Mouse (Mus musculus) hindbrain, embryonic 15.5 days (tissue): ENCODE results near the gene Tspan12. TPM values are rescaled to one million over a fixed set of nuclear protein-coding genes. Genes with fewer than 3 reads are reported as not detected.

Experiments used
- ATAC-seq: fragments of 200-750 bp; cut with Nextera tagmentation; 2 replicates; pipeline ENCODE4 v1.8.0; 2017; ENCODE audit warnings: low read depth, moderate number of reproducible peaks, moderate TSS enrichment; ENCODE audit not compliant: low FRiP score
- H3K27ac ChIP-seq: fragments of 300-500 bp; sonication (generic); replicated peaks from 2 replicates; pipeline ENCODE4 v1.5.1; 2015; ENCODE audit warnings: mild to moderate bottlenecking, inconsistent platforms
- H3K27me3 ChIP-seq: fragments of 300-500 bp; sonication (generic); 2 replicates; pipeline ENCODE4 v1.6.1; 2015; ENCODE audit warnings: control low read depth, inconsistent platforms
- H3K36me3 ChIP-seq: fragments of 300-500 bp; sonication (generic); 2 replicates; pipeline ENCODE4 v1.6.1; 2015; ENCODE audit warnings: control low read depth, inconsistent platforms
- H3K4me1 ChIP-seq: fragments of 300-500 bp; sonication (generic); replicated peaks from 2 replicates; pipeline ENCODE4 v1.6.1; 2015; ENCODE audit warnings: control low read depth, inconsistent platforms
- H3K4me2 ChIP-seq: fragments of 300-500 bp; sonication (generic); 2 replicates; pipeline ENCODE4 v1.6.1; 2015; ENCODE audit warnings: moderate library complexity, mild to moderate bottlenecking, inconsistent platforms
- H3K4me3 ChIP-seq: fragments of 300-500 bp; sonication (generic); 2 replicates; pipeline ENCODE4 v1.5.1; 2015; ENCODE audit warnings: mild to moderate bottlenecking, inconsistent platforms
- H3K9ac ChIP-seq: fragments of 300-500 bp; sonication (generic); 2 replicates; pipeline ENCODE4 v1.6.1; 2015; ENCODE audit warnings: inconsistent platforms
- H3K9me3 ChIP-seq: fragments of 300-500 bp; sonication (generic); 2 replicates; pipeline ENCODE4 v1.6.1; 2016; ENCODE audit warnings: control low read depth, inconsistent platforms
- WGBS: fragments of 180-500 bp; shearing (Covaris S2); methylation state at CpG from one replicate; pipeline ENCODE4 v1.1.7; 2015; 5-methylcytosine and 5-hydroxymethylcytosine counted together
- polyA plus RNA-seq: library from polyadenylated mRNA; unstranded; fragments of >200 nt; fragmentation: Nextera tagmentation; extraction: Ambion mirVana; gene quantifications from 2 replicates; pipeline ENCODE4 v1.2.1, GENCODE M21; 2015

Tspan12 gene
- polyA plus RNA-seq, 1 experiment from 2014 or later, result 66.8 TPM

DNA sequence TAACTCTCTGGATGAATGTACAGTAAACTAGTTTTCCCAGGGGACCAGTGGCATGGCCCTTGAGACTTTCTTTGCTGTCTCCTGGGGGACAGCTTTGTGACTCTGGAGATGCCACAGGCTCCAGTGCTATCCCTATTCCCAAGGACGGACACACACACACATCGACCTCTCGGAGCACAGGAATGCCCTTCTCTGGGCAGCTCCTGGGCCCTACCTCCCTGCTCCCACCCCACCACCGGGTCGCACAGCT is 1.0 kb downstream of the Tspan12 start:
- ATAC-seq, result no peak
- peak overlapping the region; percentile 97 for H3K4me3 ChIP-seq
- WGBS, result 0% methylated on average over 5 of the region's 5 CpGs

DNA sequence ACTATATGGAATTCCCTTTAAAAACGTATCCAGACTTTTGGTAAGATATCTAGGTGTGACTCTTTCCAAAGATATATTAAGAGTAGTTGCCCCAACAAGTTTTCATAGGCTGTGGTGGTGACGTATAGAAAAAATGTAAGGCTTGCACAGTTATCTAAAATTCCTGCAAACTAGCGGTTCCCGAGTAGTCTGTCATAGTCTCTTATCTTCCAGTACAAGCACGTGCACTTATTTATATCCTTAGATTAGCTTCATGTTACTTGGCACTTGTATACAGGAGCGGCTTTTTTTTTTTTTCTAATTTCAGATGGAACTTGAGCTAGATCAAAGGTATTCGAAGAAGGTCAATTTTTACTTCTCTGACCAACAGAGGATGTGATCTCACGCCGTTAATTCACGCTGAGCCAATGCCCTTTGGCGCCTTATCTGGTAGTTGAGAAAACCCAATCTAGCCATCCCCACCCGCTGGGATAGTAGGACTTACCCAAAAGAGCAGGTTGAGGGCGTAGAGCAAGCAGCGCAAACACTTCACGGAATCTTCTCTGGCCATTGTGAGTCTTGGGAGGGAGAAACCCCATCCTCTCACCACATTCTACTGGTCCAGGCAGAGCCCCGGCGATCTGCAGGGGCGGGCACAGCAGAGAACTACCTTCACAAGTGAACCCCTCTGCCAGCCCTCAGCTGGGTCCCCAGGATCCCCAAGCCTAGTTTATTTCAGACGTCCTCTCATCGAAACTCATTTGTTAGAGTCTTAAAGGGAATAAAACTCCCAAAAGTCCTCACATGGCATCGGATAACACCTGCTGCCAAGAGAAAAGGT is 1.6 kb downstream of the Tspan12 start:
- H3K4me2 ChIP-seq, result peak overlapping the region; percentile 92
- no peaks in the 10 kb centered on the region for H3K27me3 ChIP-seq
- 27% methylated on average over 21 of the region's 21 CpGs for WGBS
- H3K9me3 ChIP-seq, result no peaks in the 10 kb centered on the region
- H3K9ac ChIP-seq, result peak overlapping the region; percentile 93
- peak overlapping the region; percentile 97 for H3K4me3 ChIP-seq
- peak; percentile 42; the same call in 1 of the 2 replicates for ATAC-seq
- H3K4me1 ChIP-seq, result peaks cover 19% of the 10 kb centered on the region
- H3K27ac ChIP-seq, result 0 out of 2 replicates have a peak overlapping the region, but pooled peaks have one; percentile 89
- peaks cover 7% of the 10 kb centered on the region; the same call in 1 of the 2 replicates for H3K36me3 ChIP-seq

More for the DNA sequence above, 1.0 kb downstream of the Tspan12 start:
- Histone ChIP-seq H3K27me3 (no peaks in the 10 kb centered on the region), H3K36me3 (peaks cover 1% of the 10 kb centered on the region; the same call in 1 of the 2 replicates), H3K9ac (peak overlapping the region; percentile 93), H3K27ac (peak overlapping the region; percentile 89), H3K9me3 (no peaks in the 10 kb centered on the region), H3K4me1 (peaks cover 19% of the 10 kb centered on the region), H3K4me2 (peak overlapping the region; percentile 92)

DNA sequence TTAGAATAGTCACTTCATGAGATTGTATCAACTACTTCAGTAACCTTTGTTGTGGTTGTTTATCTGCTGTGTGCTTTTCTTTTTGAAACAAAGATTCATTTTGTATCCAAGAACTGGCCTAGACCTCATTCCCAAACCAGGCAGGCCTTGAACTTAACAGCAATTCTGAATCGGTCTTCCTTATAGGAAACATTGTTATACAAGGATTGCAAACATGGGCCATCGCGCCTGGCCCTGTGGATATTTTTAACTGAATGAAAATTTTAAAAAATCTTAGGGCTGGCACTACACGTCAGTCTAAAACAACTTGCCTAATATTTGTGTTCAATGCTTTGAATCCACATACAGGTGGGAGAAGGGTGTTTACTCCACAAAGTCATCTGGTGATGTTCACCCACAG is 3.5 kb downstream of the Tspan12 start:
- 96% methylated on average over 4 of the region's 4 CpGs for WGBS
- no peak for ATAC-seq
- peaks cover 19% of the 10 kb centered on the region for H3K4me1 ChIP-seq

DNA sequence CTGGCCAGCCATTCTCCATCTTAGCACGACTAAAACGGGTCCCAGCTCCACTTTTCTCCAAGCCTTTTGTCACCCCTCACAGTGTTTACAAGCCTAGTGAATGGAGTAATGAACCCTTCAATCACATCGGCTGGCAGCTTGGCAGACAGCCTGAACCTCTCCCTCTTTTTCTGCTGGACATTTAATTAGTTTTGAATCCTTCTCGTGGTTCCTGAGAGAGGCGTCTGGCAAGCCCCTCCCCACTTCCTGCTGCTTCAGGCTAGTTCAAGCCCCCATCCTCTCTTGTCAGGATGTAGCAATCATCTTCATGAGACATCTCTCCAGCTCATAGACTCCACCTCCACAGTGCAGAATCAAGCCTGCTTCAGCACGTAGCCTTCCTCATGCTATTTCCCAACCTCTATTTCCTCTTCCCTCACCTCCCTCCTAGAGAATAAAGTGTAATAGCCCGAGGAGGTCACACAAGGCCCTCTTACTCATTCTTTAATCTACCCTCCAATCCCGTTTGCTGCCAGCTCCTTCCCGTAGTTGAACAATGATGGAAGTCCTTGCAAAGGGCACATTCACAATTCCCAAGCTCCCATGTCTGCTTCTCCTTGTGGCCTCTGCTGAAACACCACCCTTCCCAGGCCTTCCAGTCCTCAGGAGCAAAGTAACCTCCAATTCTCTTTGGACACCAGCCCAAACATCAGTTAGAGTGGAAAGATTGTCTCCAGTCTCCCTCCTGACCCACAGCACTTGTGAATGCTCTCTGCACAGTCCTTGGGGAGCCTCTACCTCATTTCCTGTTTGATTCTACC is 12.1 kb downstream of the Tspan12 start:
- H3K4me2 ChIP-seq, result no peak overlapping the region
- no peaks in the 10 kb centered on the region for H3K9me3 ChIP-seq
- peaks cover 13% of the 10 kb centered on the region for H3K4me1 ChIP-seq
- H3K9ac ChIP-seq, result no peak overlapping the region
- no peak overlapping the region for H3K27ac ChIP-seq
- WGBS, result 20% methylated on average over 9 of the region's 9 CpGs
- H3K36me3 ChIP-seq, result peaks cover 6% of the 10 kb centered on the region
- ATAC-seq, result peak; percentile 82
- H3K4me3 ChIP-seq, result no peak overlapping the region
- H3K27me3 ChIP-seq, result no peaks in the 10 kb centered on the region

More for the DNA sequence above, 3.5 kb downstream of the Tspan12 start:
- Histone ChIP-seq H3K27me3 (no peaks in the 10 kb centered on the region), H3K9ac (no peak overlapping the region), H3K4me2 (no peak overlapping the region), H3K4me3 (no peak overlapping the region), H3K36me3 (peaks cover 11% of the 10 kb centered on the region; the same call in 1 of the 2 replicates), H3K9me3 (no peaks in the 10 kb centered on the region), H3K27ac (no peak overlapping the region)

DNA sequence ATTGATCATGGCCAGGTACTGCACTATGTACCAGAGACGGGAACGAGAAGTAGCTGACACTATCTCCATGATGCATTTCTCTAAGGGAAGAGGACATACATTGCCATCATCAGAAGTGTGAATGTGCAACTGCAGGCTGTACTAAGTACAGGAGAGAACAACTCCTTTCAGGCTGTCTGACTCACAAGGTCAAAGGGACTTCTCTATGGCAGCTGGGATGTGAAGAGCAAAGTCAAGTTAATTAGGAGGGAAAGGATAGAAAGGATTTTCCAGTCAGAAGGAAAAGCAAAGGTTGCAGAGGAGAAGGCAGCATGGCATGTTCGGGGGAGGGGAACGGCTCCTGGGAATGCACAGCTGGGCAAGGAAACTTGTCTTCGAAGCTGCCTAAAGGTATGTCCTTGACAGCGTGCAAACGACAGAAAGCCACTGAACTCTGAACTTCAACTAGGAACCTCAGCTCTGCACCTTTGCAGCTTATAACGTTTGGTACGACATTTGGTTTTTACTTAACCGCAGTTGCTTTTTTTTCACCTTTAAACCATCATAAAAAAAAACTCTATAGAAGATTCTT is 13.0 kb downstream of the Tspan12 start:
- H3K9ac ChIP-seq, result no peak overlapping the region
- no peaks in the 10 kb centered on the region for H3K9me3 ChIP-seq
- ATAC-seq, result no peak
- peaks cover 13% of the 10 kb centered on the region for H3K4me1 ChIP-seq
- no peak overlapping the region for H3K4me2 ChIP-seq
- no peak overlapping the region for H3K4me3 ChIP-seq
- WGBS, result 67% methylated on average over 10 of the region's 10 CpGs
- H3K27me3 ChIP-seq, result no peaks in the 10 kb centered on the region
- no peak overlapping the region for H3K27ac ChIP-seq
- peaks cover 9% of the 10 kb centered on the region for H3K36me3 ChIP-seq

DNA sequence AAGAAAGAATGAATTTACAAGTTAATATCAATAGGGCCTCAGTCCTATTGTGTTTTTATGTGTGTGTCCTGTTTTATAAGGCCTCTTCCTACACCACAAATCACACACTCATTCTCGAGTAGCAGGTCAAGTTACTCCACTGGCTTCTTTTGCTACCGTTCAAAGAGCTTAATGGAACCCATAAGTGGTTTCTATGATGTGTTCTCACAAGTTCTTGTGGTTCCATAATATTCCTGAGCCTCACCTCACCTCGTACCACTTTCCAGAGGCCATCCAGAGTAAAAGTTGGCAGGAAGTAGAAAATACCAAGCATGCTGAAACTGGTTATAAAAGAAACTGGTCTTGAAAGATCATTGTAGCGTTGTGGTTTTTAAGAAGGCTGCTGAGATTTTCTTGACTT is 18.8 kb downstream of the Tspan12 start:
- no peak for ATAC-seq
- peaks cover 15% of the 10 kb centered on the region for H3K36me3 ChIP-seq
- no peaks in the 10 kb centered on the region for H3K9me3 ChIP-seq
- 95% methylated on average over 4 of the region's 4 CpGs for WGBS
- no peak overlapping the region for H3K9ac ChIP-seq
- no peak overlapping the region for H3K4me3 ChIP-seq
- no peak overlapping the region for H3K27ac ChIP-seq
- H3K4me1 ChIP-seq, result no peaks in the 10 kb centered on the region
- no peak overlapping the region for H3K4me2 ChIP-seq
- no peaks in the 10 kb centered on the region for H3K27me3 ChIP-seq

DNA sequence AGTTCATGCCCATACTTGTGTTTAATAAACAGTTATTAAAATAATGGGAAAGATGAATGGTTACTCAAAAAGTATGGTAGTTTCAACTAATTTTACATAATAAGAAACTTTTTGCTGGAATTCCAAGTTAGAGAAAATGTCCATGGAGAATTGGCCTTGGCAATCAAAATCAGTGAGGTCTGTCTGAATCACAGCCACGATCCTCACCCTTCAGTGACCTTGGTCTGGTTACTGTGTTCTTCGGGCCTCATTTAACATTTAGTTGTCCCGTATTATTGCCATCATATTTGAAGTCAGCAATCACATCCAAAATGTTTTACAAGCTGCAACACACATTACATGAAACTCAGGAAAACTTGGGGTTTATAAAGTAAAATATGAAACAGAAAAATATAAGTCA is 20.4 kb downstream of the Tspan12 start:
- ATAC-seq, result no peak

DNA sequence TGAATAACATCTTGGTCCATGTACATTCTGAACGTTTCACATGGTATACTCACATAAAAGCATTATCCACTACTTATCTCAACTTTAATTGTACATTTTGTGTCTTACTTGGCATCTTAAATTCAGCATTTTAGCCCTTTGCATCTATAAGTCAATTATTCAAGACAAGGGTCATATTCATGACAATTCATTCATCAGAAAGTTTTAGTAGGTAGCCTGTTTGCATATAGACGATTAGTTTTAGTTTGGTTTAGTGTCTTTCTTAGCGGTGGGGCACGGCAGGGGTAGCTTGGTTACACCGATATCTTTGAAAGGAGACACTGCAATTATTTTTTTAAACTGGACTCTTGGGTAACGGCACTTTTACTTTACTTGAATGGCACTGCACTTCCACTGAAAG is 21.4 kb downstream of the Tspan12 start:
- 78% methylated on average over 6 of the region's 6 CpGs for WGBS
- H3K27me3 ChIP-seq, result no peaks in the 10 kb centered on the region

More for the DNA sequence above, 20.4 kb downstream of the Tspan12 start:
- 81% methylated on average over 3 of the region's 3 CpGs for WGBS
- Histone ChIP-seq H3K27ac (no peak overlapping the region), H3K9me3 (no peaks in the 10 kb centered on the region), H3K27me3 (no peaks in the 10 kb centered on the region), H3K4me3 (no peak overlapping the region), H3K4me2 (no peak overlapping the region), H3K36me3 (peaks cover 15% of the 10 kb centered on the region), H3K4me1 (no peaks in the 10 kb centered on the region), H3K9ac (no peak overlapping the region)

DNA sequence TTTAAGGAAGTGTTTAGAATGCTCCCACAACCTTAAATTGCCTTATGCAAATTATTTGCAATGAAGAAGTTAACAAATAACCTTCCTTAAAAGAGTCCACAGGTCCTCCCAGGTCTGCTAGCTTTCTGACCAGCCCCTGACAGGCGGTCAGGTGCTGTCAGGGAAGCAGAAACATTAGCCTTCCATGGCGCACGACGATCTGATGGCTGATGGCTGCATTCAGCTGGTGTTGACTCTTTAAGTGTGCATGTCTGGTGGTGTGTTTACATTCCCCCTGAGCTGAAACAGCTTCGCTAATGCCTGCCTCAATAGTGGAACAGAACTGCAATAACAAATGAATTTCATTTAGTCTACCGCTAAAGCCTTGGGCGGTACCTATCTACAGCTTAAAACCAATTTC is 22.4 kb downstream of the Tspan12 start:
- H3K4me2 ChIP-seq, result no peak overlapping the region

More for the DNA sequence above, 21.4 kb downstream of the Tspan12 start:
- no peak for ATAC-seq
- Histone ChIP-seq H3K9ac (no peak overlapping the region), H3K4me2 (no peak overlapping the region), H3K36me3 (peaks cover 15% of the 10 kb centered on the region), H3K9me3 (no peaks in the 10 kb centered on the region), H3K4me3 (no peak overlapping the region), H3K4me1 (no peaks in the 10 kb centered on the region), H3K27ac (no peak overlapping the region)

DNA sequence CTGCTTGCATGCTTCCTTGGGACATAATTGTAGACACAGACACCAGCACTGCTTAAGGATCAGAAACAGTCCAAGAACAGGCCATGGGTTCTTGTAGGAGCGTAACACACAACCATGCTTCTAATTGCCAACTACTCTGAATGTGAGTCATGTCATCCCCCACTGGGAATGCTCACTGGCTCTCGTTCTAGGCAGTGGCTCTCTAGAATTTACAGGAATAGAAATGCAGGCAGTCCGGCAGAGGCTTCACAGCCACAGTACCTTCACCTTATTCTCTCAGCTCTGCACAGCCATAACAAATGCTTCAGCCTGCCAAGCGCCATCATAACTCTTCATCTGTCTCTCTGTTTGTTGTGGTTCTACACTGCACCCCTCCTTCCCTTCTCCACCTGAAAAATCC is 23.9 kb downstream of the Tspan12 start:
- WGBS, result 73% methylated on average over 4 of the region's 4 CpGs
- no peaks in the 10 kb centered on the region for H3K4me1 ChIP-seq
- ATAC-seq, result no peak
- no peaks in the 10 kb centered on the region for H3K9me3 ChIP-seq
- H3K27me3 ChIP-seq, result no peaks in the 10 kb centered on the region
- H3K4me2 ChIP-seq, result no peak overlapping the region
- H3K4me3 ChIP-seq, result no peak overlapping the region
- H3K9ac ChIP-seq, result no peak overlapping the region
- H3K27ac ChIP-seq, result no peak overlapping the region
- H3K36me3 ChIP-seq, result peaks cover 3% of the 10 kb centered on the region

More for the DNA sequence above, 22.4 kb downstream of the Tspan12 start:
- Histone ChIP-seq H3K9ac (no peak overlapping the region), H3K9me3 (no peaks in the 10 kb centered on the region), H3K27ac (no peak overlapping the region), H3K36me3 (peaks cover 6% of the 10 kb centered on the region), H3K4me3 (no peak overlapping the region), H3K27me3 (no peaks in the 10 kb centered on the region), H3K4me1 (no peaks in the 10 kb centered on the region)
- WGBS, result 72% methylated on average over 7 of the region's 7 CpGs
- ATAC-seq, result peak; percentile 51; the same call in 1 of the 2 replicates

DNA sequence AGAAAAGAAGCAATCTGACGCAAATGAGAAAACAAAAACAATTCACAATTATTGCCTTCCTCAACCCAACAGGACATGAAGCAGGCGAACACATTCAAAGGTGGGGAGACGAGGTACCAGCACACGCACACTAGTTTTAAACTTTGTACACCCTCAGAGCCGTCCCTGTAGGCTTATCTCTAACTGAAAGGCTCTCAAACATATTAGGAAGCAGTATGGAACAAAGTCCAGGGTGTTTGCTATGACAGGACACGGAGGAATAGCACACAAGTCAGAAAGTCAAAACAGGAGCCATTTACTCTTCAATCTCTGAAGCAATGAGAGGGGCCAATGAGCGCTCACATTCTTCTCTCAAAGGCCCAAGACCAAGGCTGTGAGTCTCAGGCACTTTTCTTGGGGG is 24.3 kb downstream of the Tspan12 start:
- no peaks in the 10 kb centered on the region for H3K9me3 ChIP-seq
- H3K4me3 ChIP-seq, result no peak overlapping the region
- no peak overlapping the region for H3K9ac ChIP-seq
- WGBS, result 92% methylated on average over 7 of the region's 7 CpGs
- no peak overlapping the region for H3K27ac ChIP-seq
- ATAC-seq, result no peak
- H3K4me2 ChIP-seq, result no peak overlapping the region
- H3K36me3 ChIP-seq, result no peaks in the 10 kb centered on the region
- no peaks in the 10 kb centered on the region for H3K4me1 ChIP-seq
- H3K27me3 ChIP-seq, result no peaks in the 10 kb centered on the region

DNA sequence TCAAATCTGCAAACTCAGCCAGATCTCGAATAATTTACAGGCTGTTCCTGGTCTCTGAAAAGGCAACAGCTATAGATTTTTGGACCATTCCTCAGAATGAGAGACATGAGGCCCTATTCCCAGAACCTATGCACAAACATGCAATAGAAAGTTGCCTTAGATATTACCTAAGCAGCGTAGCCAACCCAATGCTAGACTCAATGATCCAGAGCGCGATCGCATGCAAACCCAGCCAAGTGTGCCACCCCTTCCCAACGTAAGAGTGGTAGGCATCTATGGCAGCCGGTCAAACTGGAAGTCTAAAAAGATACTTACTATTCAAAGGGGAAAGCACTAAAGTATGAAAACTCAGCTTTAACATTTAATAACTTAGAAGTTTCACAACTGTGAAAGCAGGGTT is 28.6 kb downstream of the Tspan12 start:
- WGBS, result 85% methylated on average over 7 of the region's 7 CpGs
- no peak for ATAC-seq

More for the DNA sequence above, 28.6 kb downstream of the Tspan12 start:
- H3K4me3 ChIP-seq, result no peak overlapping the region
- no peak overlapping the region for H3K27ac ChIP-seq
- H3K27me3 ChIP-seq, result no peaks in the 10 kb centered on the region
- H3K4me2 ChIP-seq, result no peak overlapping the region
- no peaks in the 10 kb centered on the region for H3K9me3 ChIP-seq
- H3K4me1 ChIP-seq, result no peaks in the 10 kb centered on the region
- no peaks in the 10 kb centered on the region for H3K36me3 ChIP-seq
- no peak overlapping the region for H3K9ac ChIP-seq
